Mouse (Mus musculus): ENCODE measurements around the gene Patj. TPM values are rescaled to one million over a fixed set of nuclear protein-coding genes. Genes with fewer than 3 reads are reported as not detected.

The Patj gene
- total RNA-seq, 2 experiments from 2014 or later = 5.2 to 8.7 TPM

DNA sequence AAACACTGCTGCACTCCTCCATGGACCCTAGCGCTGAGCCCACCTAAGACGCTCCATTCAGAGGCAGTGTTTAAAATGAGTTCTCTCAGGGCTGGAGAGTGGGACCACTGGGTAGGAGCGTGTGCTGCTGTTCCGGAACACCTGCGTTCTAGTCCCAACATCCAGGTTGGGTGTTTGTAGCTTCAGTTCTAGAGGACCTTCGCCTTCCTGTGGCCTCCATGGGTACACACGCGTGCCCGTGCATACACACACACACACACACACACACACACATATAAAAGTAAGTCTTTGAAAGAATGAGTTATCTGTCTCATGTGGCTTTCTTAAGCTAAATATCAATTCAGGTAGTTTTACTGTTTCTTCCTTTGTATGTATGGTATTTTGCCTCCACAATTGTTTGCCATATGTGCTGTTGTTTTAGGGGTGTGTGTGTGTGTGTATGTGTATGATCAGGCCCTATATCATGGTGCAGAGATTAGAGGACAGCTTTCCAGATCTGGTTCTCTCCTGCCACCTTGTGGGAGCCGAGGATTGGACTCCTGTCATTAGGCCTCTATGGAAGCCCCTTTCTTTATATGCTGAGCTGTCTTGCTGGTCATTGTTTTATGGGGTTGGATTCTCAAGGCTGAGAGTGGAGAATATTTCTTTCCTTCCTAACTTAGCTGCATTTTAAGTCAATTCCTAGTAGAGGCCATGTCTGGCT, 49.0 kb downstream of the Patj start:
- peak; percentile 76 to 81 for DNase-seq (ENCODE audit: low spot score in 2 of 2)

DNA sequence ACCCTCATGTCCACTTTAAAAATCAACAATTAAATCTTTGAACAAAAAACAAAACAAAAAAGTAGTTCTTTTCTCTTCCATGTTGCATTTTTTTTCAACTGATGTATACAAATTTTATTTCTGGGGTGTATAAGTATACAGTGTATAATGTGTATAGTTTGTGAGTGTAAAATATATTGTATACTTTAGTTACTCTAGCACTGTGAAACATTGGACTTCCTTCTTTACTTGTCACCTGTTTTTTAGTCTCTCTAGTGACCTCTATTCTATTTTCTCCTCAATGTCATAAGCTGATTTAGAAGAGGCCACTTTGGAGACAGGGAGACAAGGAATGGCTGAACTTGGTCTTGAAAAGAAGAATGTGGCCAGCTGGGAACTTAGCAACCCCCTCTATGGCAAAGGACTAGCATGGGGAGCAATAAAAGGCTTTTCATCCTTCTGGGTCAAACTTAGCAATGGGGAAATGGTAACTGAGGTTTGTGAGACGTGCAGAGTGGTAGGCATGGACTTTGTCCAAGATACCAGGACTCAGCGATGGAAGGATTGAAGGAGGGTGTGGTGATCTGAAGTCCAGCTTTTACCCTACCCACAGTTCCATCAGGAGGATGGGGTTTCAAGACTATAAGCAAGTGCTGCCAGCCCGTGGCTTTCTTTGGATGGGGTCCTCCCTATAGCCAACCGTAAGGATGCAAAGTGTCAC, 54.1 kb downstream of the Patj start:
- no peak for DNase-seq (ENCODE audit: low spot score in 2 of 2)

GRCm38 (mm10) chr4:98450308-98450707, 54.7 kb downstream of the Patj start:
- DNase-seq (ENCODE audit: low spot score in 2 of 2) = no peak

- no peak for DNase-seq (ENCODE audit: low spot score in 2 of 2)
Observed at GRCm38 (mm10) chr4:98450829-98451228, 55.2 kb downstream of the Patj start.

DNA sequence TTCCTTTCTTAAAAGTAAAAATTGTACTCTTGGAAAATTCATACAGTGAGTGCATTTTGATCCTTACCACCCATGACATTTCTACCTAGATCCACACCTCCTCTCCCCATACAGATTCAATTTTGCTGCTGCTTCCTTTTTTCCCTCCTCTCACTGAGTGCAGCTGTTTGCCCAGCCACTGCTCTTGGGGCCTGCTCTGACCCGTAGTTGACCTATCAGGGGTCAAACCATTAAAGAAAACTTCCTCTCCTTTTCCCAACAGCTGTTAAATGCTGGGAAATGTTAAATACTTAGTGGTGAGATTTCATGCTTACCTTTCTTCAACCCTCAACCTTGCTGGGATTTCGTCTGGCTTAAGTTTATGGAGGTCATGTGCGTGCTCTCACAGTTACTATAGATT, 55.7 kb downstream of the Patj start:
- DNase-seq (ENCODE audit: low spot score in 2 of 2) = no peak

DNA sequence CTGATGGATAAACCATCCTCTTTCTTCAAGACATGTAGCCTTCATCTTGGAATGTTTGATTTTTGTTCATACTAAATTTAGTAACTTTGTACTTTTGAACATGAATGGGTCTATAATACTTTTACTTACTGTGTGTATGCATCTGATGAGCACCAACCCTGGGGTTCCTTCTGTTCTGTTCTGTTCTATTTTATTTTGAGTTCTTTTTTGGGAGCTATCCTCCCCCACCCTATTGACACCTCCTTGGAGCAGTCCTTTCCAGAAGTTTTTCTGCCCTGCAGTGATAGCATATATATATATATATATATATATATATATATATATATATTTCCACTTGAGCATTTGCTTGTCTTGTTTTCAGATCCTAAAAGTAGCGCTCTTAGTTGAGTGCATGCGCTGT, 57.1 kb downstream of the Patj start:
- DNase-seq (ENCODE audit: low spot score in 2 of 2) = no peak

DNA sequence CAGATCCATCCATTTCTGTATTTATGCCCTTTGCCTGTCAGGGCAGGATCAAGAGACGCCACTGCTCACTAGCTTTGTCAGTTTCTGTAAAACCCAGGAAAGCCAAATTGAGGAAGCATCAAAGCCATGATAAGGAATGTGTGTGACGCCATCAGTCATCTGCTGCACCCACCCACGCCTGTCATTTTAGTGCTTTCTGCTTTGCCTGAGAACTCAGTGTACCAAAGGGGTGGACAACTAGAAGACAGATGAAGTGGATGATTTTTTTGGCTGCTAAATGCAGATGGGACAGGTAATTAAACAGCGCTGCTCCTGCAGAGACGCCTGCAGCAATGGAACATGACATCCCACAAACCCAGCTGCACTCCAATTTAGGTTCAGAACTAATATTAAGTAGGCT, 57.6 kb downstream of the Patj start:
- no peak for DNase-seq (ENCODE audit: low spot score in 2 of 2)

GRCm38 (mm10) chr4:98455352-98455751, 59.8 kb downstream of the Patj start:
- DNase-seq (ENCODE audit: low spot score in 2 of 2) = no peak

DNA sequence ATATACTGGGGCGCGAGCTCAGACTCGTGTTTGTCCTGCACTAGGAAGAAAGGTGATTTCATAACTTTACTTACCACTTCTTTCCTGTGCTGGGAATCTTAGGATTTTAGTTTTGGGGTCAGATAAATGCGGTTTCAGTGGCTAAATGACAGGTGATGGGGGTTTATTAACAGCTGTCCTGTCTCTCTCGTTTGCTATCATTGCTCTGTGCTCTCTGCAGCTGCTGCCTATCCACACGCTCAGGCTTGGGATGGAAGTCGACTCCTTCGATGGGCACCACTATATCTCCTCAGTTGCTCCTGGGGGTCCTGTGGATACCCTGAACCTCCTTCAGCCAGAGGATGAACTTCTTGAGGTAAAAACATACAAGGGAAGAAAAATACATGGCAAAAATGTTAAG, 60.3 kb downstream of the Patj start:
- DNase-seq (ENCODE audit: low spot score in 2 of 2) = no peak

DNA sequence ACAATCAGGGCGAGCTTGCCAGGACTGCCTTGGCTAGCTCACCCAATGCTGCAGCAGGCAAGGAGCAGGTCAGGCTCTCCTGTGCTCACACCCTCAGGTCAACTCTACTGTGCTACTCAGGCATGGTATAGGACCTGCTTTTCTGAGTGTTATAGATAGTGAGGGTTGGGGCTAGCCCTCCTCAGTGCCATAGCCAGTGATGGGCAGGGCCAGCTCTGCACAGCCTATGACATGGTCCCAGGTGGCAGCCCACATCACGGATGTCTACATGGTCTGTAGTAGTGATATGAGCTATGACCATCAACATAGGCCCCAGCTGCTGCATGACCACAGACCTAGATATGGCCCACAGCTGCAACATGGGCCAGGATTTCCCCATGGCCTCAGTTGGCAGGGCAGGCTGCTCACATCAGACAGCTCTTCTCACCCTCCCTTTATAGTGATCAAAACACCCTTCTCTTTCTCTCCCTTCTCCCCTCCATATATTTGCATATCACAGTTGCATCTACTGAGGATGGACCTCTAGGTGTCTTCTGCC, 66.3 kb downstream of the Patj start:
- DNase-seq (ENCODE audit: low spot score in 2 of 2) = no peak

- DNase-seq (ENCODE audit: low spot score in 2 of 2) = no peak
Observed at GRCm38 (mm10) chr4:98465476-98465875, 69.9 kb downstream of the Patj start.

GRCm38 (mm10) chr4:98465886-98466285, 70.3 kb downstream of the Patj start:
- DNase-seq (ENCODE audit: low spot score in 2 of 2) = no peak

GRCm38 (mm10) chr4:98471376-98471775, 75.8 kb downstream of the Patj start:
- no peak for DNase-seq (ENCODE audit: low spot score in 2 of 2)

- no peak for DNase-seq (ENCODE audit: low spot score in 2 of 2)
Observed at GRCm38 (mm10) chr4:98473491-98473890, 77.9 kb downstream of the Patj start.

DNA sequence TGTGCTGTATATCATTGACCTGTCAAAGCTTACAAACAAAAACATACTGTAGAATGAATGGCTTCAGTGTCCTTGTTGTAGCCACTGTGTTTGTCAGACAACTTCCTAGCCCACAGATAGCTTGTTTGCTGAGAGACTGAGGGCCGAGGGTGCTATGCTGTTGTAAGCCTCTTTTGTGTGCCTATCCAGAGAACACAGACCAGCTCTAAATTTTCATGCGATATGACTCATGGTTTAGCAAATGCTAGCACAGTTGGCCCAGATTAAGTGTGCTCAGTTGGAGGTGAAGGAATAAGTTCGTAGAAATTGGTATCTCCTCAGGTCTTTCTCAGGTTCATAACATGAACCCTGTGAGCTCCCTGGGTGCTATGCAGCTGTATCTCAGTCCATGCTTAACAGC, 82.4 kb downstream of the Patj start:
- no peak for DNase-seq (ENCODE audit: low spot score in 2 of 2)

DNA sequence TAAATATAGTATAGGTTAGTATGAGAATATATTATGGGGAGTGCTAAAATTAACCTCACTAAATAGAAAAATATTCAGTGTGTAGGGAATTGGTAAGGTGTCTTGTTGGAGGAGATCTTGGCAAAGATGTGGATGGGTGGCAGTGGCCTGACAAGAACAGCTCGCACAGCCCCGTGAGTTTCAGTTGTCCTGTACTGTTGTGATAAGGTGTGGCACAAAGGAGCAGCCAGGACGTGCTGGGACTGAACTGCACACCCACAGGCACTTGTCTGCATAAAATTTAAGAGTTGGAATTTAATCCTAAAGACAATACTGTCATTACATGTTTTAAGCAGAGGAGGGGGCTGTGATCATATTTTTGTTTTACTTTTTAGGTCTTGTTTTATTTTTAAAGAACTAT, 90.9 kb downstream of the Patj start:
- no peak for DNase-seq (ENCODE audit: low spot score in 2 of 2)

DNA sequence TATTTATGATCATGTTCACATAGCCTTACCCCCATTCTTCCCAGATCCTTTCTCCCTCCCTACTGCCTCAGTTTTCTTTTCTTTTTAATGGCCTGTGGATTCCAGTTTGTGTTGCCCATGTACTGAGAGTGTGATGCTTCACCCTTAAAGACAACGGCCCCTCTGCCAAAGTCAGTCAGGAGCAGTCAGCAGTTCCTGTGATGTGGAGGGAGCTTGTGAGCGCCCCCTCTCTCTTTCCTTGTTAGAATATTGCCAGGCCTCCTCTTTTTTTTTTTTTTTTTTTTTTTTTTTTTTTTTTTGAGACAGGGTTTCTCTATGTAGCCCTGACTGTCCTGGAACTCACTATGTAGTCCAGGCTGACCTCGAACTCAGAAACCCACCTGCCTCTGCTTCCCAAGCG, 91.3 kb downstream of the Patj start:
- no peak for DNase-seq (ENCODE audit: low spot score in 2 of 2)

DNA sequence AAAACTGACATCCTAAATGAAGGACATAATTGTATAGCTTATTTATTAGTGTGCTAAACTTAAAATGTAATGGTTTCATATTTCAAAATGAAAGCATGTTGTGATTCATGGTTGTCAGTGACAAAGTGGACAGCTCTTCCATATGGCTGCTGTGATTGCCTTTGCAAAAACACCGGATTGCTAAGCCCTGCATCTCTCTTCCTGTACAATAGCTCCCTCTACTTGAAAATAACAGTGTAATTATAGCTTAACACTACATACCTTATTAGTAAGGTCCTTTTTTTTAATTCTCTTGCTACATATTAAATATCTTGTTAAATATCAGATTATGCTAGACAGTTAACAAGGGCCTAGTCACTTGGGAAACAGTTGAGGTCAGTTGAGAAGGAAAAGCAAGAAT, 93.8 kb downstream of the Patj start:
- DNase-seq (ENCODE audit: low spot score in 2 of 2) = no peak

DNA sequence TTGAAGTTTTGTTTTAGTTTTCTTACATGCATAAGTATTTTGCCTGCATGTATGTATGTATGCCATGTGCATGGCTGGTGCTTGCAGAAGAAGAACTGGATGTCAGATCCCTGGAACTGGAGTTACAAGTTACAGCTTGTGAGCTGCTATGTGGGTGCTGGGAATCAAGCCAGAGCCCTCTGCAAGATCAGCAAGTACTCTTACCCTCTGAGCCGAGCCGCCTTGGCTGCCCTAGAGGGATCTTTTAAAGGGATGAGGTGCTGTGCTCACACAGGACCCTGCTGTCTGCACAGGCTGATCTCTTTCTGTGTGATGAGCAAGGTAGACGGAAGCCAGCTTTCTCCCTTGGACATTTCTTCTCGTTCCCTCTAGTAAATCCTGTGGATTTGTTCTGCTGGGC, 102.8 kb downstream of the Patj start:
- no peak for DNase-seq (ENCODE audit: low spot score in 2 of 2)

DNA sequence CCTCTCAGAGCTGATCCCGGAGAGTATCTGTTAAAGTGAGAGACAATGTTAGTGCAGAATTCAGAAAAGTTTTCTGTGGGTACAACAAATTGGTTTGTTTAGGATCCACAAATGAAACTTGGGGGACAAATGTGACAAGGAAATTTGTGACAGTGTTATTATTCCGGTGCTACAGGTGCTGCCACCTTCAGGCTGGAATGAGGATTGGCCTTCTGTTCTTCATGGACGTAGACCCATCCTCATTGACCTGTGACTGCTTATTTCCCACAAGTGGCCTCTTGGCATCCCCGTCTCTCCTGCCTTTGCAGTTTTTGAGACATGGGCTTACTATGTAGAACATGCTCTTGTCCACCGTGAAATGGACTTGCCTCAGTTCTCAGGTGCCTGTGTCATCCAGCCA, 104.6 kb downstream of the Patj start:
- DNase-seq (ENCODE audit: low spot score in 2 of 2) = no peak

DNA sequence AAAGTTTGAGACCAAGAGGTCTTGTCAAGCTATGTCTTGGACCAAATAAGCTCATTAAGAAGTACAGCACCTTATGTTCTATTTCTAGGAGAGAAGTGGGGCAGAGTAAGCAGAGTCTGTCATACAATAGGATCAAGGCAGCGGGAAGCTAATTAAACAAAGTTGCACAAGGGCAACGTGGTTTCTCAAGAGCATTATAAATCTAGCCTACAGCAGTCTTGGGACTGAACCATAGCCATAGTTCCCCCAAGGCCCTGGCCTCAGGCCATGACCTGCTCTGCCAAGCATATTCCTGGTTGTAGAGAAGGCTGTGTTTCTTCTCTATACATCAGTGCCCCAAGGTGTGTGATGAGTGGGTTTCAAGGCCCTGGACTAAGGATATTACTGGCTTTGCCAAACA, 105.3 kb downstream of the Patj start:
- DNase-seq (ENCODE audit: low spot score in 2 of 2) = no peak

DNA sequence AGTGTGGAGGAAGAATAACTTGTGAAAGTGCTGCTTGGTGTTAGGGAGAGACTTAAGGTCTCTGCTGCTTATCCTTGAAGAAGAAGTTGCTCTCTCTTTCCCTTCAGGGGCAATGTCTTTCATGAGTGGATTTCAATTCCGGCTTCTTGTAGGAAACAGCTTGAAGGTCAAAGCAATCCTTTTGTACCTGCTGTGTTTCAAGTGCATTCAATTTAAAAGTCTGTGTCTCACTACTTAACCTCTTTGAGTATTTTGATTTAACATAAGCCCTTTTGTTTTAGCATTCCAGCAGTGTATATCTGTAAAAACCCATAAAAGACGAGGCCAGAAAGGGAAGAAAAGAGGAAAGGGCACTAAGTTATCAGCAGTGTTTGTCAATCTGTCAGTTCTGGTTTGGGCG, 109.2 kb downstream of the Patj start:
- no peak for DNase-seq (ENCODE audit: low spot score in 2 of 2)

Data from layer of hippocampus, postnatal 10 days (tissue).